Mouse (Mus musculus) adrenal gland, adult 2 months (tissue): ENCODE data around the gene Fgd3. TPM values are rescaled to one million over a fixed set of nuclear protein-coding genes. Genes with fewer than 3 reads are reported as not detected.
A peak's percentile ranks its signal among the peaks of the same experiment; 100 is the strongest.

ENCODE experiments used
- DNase-seq: peaks from one replicate; pipeline ENCODE4 v3.0.0; 2021
- long read RNA-seq: library from polyadenylated mRNA; stranded (forward); transcript quantifications from one replicate; pipeline ENCODE4 v2.0.0, GENCODE M21; 2021
- polyA plus RNA-seq: library from polyadenylated mRNA; depleted of rRNA; stranded (reverse); fragments of >200 nt; gene quantifications from 2 replicates; pipeline ENCODE4 v1.2.3, GENCODE M21; 2012; rRNA removed
- total RNA-seq, 2 experiments: library from RNA; stranded (reverse); gene quantifications; 2 replicates each; pipeline ENCODE4 v1.2.3; 2021

Fgd3 gene
- 1 to 10 TPM; 3.1 to 6.0 TPM for total RNA-seq
- polyA plus RNA-seq = 1.3 and 2.3 TPM in 2 replicates
- long read RNA-seq = 0 reads

- DNase-seq = peak; percentile 83
Measured at GRCm38 (mm10) chr13:49320040-49320439, at the start of gene Fgd3. Gene Fgd3, minus strand, starts transcription at chr13:49320311.

- DNase-seq = no peak
Measured at GRCm38 (mm10) chr13:49369404-49369803, 49.3 kb upstream of the Fgd3 start.

- no peak for DNase-seq
Measured at GRCm38 (mm10) chr13:49367657-49368440, 47.7 kb upstream of the Fgd3 start.

GRCm38 (mm10) chr13:49364716-49365115, 44.6 kb upstream of the Fgd3 start:
- peak; percentile 82 for DNase-seq

- no peak for DNase-seq
Measured at GRCm38 (mm10) chr13:49362804-49363203, 42.7 kb upstream of the Fgd3 start.

- no peak for DNase-seq
Measured at GRCm38 (mm10) chr13:49362364-49362763, 42.3 kb upstream of the Fgd3 start.

- no peak for DNase-seq
Measured at GRCm38 (mm10) chr13:49360906-49361406, 40.8 kb upstream of the Fgd3 start.

GRCm38 (mm10) chr13:49358184-49358583, 38.1 kb upstream of the Fgd3 start:
- no peak for DNase-seq

GRCm38 (mm10) chr13:49357367-49358026, 37.4 kb upstream of the Fgd3 start:
- DNase-seq = no peak

- no peak for DNase-seq
Measured at GRCm38 (mm10) chr13:49356090-49356489, 36.0 kb upstream of the Fgd3 start.

GRCm38 (mm10) chr13:49355461-49356061, 35.5 kb upstream of the Fgd3 start:
- DNase-seq = no peak

GRCm38 (mm10) chr13:49353991-49354507, 33.9 kb upstream of the Fgd3 start:
- no peak for DNase-seq

GRCm38 (mm10) chr13:49353422-49353821, 33.3 kb upstream of the Fgd3 start:
- DNase-seq = no peak

GRCm38 (mm10) chr13:49352581-49353159, 32.6 kb upstream of the Fgd3 start:
- DNase-seq = peak; percentile 57

GRCm38 (mm10) chr13:49349836-49350505, 29.9 kb upstream of the Fgd3 start:
- no peak for DNase-seq

- DNase-seq = no peak
Measured at GRCm38 (mm10) chr13:49349335-49349734, 29.2 kb upstream of the Fgd3 start.

- no peak for DNase-seq
Measured at GRCm38 (mm10) chr13:49348522-49348921, 28.4 kb upstream of the Fgd3 start.

GRCm38 (mm10) chr13:49345476-49345875, 25.4 kb upstream of the Fgd3 start:
- peak; percentile 81 for DNase-seq

- DNase-seq = no peak
Measured at GRCm38 (mm10) chr13:49344567-49344966, 24.5 kb upstream of the Fgd3 start.

- DNase-seq = no peak
Measured at GRCm38 (mm10) chr13:49342723-49343100, 22.6 kb upstream of the Fgd3 start.
